Mouse (Mus musculus) brain, embryonic 14.5 days (tissue): ENCODE data around the gene Gm14214.

Source experiments
- CTCF ChIP-seq: fragments of 200-500 bp; IDR thresholded peaks from 2 replicates; pipeline ENCODE4 v1.5.1; 2012; ENCODE audit warnings: inconsistent platforms, mild to moderate bottlenecking, moderate library complexity, borderline replicate concordance; ENCODE audit not compliant: insufficient read depth, insufficient read length; ENCODE audit errors: extremely low read depth
- POLR2A ChIP-seq: fragments of 200-500 bp; IDR thresholded peaks from 2 replicates; pipeline ENCODE4 v1.6.1; 2012; ENCODE audit warnings: mild to moderate bottlenecking, inconsistent platforms, borderline replicate concordance; ENCODE audit not compliant: poor library complexity, insufficient read depth, insufficient read length, severe bottlenecking; ENCODE audit errors: extremely low read depth

- TF ChIP-seq CTCF = no peak
- no peak for TF ChIP-seq POLR2A
Measured at GRCm38 (mm10) chr2:154742911-154743819, 26.7 kb downstream of the Gm14214 start.
